Mouse (Mus musculus) heart, adult 2 months (tissue): ENCODE results near the gene Fkbp2.

Experiments
- CTCF ChIP-seq: fragments of 200-600 bp; IDR thresholded peaks from 2 replicates; pipeline ENCODE4 v1.8.1; 2022; ENCODE audit warnings: antibody characterized with exemption, mild to moderate bottlenecking, moderate library complexity
- EP300 ChIP-seq: fragments of 200-500 bp; IDR thresholded peaks from 2 replicates; pipeline ENCODE4 v1.6.1; 2011; ENCODE audit warnings: low read depth, low read length, control low read depth; ENCODE audit not compliant: insufficient read depth

DNA sequence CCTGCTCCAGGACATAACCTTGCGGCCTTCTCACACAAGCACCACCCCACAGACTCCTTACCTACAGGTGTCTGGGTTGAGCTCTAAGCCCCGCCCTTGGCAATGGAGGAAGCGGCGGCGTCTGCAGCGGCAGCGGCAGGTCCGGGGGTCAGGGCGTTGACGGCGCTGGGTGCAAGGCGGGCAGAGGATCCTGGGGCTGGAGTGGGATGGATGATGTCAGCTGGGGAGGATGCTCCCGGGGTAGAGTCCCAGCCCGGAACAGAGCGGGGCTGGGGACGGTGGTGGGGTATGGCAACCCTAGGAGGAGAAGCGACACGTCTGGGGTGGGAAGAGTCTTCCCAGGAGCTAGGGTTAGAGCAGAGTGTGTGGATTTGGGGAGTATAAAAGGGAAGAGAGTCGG, 5.0 kb upstream of the Fkbp2 start:
- TF ChIP-seq CTCF (no peak), EP300 (no peak)
